Mouse (Mus musculus) MEL (cell line): Measurements from ENCODE around the gene Tceal1.
"Not testable (repeated sequence)": the region's sequence is repeated elsewhere in the genome, so short reads cannot be mapped to it uniquely, and the experiment has no call there.

ENCODE experiments used
- CHD1 ChIP-seq: IDR thresholded peaks from 2 replicates; pipeline ENCODE4 v1.6.1; 2012; ENCODE audit warnings: low read depth, mild to moderate bottlenecking, inconsistent platforms, low read length, improper control_type of control experiment
- CTCF ChIP-seq, 3 experiments: IDR thresholded peaks in 2 of 3; conservative IDR thresholded peaks in 1 of 3; 2 replicates each; pipeline ENCODE4 v1.5.1; 2011 to 2012; ENCODE audit warnings: low read length in 3 of 3, low read depth in 2 of 3, mild to moderate bottlenecking in 2 of 3, improper control_type of control experiment in 1 of 3, inconsistent platforms in 1 of 3, mixed read lengths in 1 of 3, moderate library complexity in 1 of 3; ENCODE audit not compliant: control insufficient read depth in 1 of 3, insufficient read depth in 1 of 3, poor library complexity in 1 of 3, severe bottlenecking in 1 of 3
- GATA1 ChIP-seq: IDR thresholded peaks from 2 replicates; pipeline ENCODE4 v1.6.1; 2011; ENCODE audit warnings: low read depth, low read length, improper control_type of control experiment
- HCFC1 ChIP-seq: IDR thresholded peaks from 2 replicates; pipeline ENCODE4 v1.6.1; 2012; ENCODE audit warnings: low read depth, mild to moderate bottlenecking, inconsistent platforms, low read length, improper control_type of control experiment, moderate library complexity
- KAT2A ChIP-seq: conservative IDR thresholded peaks from 2 replicates; pipeline ENCODE4 v1.6.1; 2012; ENCODE audit warnings: low read depth, low read length, improper control_type of control experiment, inconsistent platforms
- MXI1 ChIP-seq: IDR thresholded peaks from 2 replicates; pipeline ENCODE4 v1.6.1; 2011; ENCODE audit warnings: mild to moderate bottlenecking, low read depth, low read length, improper control_type of control experiment
- POLR2A ChIP-seq, 2 experiments: IDR thresholded peaks; 2 replicates each; pipeline ENCODE4 v1.6.1; 2011 to 2012; ENCODE audit warnings: low read length in 2 of 2, mild to moderate bottlenecking in 2 of 2, control low read depth in 1 of 2, improper control_type of control experiment in 1 of 2, low read depth in 1 of 2, moderate library complexity in 1 of 2; ENCODE audit not compliant: control insufficient read depth in 1 of 2, insufficient read depth in 1 of 2, poor library complexity in 1 of 2
- POLR2AphosphoS5 ChIP-seq: IDR thresholded peaks from 2 replicates; pipeline ENCODE4 v1.6.1; 2012; ENCODE audit warnings: low read depth, borderline replicate concordance, mild to moderate bottlenecking, inconsistent platforms, low read length, moderate library complexity, mixed read lengths
- TAL1 ChIP-seq: IDR thresholded peaks from 2 replicates; pipeline ENCODE4 v1.6.1; 2012; ENCODE audit warnings: mild to moderate bottlenecking, inconsistent platforms, low read length, moderate library complexity, mixed read lengths
- TBP ChIP-seq: IDR thresholded peaks from 2 replicates; pipeline ENCODE4 v1.8.0; 2011; ENCODE audit warnings: low read depth, low read length, improper control_type of control experiment
- USF1 ChIP-seq: IDR thresholded peaks from 2 replicates; pipeline ENCODE4 v1.6.1; 2014; ENCODE audit warnings: low read depth, mild to moderate bottlenecking, inconsistent platforms, low read length, improper control_type of control experiment, moderate library complexity

DNA sequence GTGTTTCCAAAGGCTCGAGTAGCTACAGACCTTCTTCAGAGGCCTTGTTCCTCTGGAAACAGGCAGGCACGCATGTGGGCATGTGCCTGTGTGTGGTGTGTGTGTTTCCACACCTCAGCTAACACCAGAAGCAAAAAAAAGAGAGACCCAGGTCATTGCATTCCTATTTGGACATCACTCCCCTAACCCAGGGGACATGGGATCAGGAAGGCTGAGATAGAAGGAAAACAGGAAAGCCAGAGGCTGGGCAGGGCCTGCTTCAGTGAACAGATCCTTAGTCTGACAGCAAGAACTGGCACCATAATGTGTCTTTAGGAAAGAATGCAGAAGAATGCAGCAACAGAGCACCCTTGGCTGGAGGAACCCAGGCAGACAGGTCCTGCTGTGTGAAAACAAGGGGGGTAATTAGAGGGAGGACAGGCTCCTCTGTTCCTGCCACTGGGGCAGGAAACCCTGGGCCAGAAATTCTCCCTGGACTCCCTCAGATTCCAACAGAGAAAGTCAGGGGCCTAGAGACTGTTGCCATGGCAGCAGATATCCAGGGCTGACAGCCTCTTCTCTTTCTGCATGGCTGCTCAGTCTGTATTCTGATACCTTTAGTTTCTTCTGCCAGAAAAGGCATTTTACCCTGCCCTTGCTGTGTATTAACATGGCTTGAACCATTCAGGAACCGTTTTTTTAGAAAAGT lies 16.0 kb upstream of the Tceal1 start:
- not testable (repeated sequence) for TF ChIP-seq POLR2A (IDR thresholded peaks at IDR 0.05; ENCODE audit: control insufficient read depth in 1 of 2, insufficient read depth in 1 of 2, low read depth in 1 of 2, low read length in 2 of 2, poor library complexity in 1 of 2); POLR2AphosphoS5; CTCF (IDR thresholded peaks at IDR 0.05 in 2 of 3, conservative IDR thresholded peaks at IDR 0.05 in 1 of 3; ENCODE audit: control insufficient read depth in 1 of 3, insufficient read depth in 1 of 3, low read depth in 2 of 3, low read length in 3 of 3, poor library complexity in 1 of 3, severe bottlenecking in 1 of 3); TBP; TAL1; CHD1; GATA1; USF1; MXI1; KAT2A; HCFC1
